Mouse (Mus musculus) kidney, adult 2 months (tissue): ENCODE measurements around the gene Nlrc4.

ENCODE experiments used
- CTCF ChIP-seq: fragments of 200-500 bp; conservative IDR thresholded peaks from 2 replicates; pipeline ENCODE4 v1.5.1; 2011; ENCODE audit warnings: low read depth, mild to moderate bottlenecking, control low read depth, low read length, moderate library complexity, mixed read lengths; ENCODE audit not compliant: insufficient read depth, insufficient read length
- POLR2A ChIP-seq: fragments of 200-500 bp; IDR thresholded peaks from one replicate; pipeline ENCODE4 v1.6.1; 2011; ENCODE audit warnings: low read depth, low read length, control low read depth

- TF ChIP-seq CTCF (no peak), POLR2A (no peak)
Measured at GRCm38 (mm10) chr17:74394855-74395254, 64.1 kb downstream of the Nlrc4 start.
